Mouse (Mus musculus) retina, adult 2 months (tissue): Measurements from ENCODE around the gene Surf4.
A peak's percentile ranks its signal among the peaks of the same experiment; 100 is the strongest.

ENCODE experiments used
- DNase-seq: peaks from one replicate; pipeline ENCODE4 v3.0.0-alpha.2; 2012; ENCODE audit warnings: low read depth, low spot score

The Surf4 gene

DNA sequence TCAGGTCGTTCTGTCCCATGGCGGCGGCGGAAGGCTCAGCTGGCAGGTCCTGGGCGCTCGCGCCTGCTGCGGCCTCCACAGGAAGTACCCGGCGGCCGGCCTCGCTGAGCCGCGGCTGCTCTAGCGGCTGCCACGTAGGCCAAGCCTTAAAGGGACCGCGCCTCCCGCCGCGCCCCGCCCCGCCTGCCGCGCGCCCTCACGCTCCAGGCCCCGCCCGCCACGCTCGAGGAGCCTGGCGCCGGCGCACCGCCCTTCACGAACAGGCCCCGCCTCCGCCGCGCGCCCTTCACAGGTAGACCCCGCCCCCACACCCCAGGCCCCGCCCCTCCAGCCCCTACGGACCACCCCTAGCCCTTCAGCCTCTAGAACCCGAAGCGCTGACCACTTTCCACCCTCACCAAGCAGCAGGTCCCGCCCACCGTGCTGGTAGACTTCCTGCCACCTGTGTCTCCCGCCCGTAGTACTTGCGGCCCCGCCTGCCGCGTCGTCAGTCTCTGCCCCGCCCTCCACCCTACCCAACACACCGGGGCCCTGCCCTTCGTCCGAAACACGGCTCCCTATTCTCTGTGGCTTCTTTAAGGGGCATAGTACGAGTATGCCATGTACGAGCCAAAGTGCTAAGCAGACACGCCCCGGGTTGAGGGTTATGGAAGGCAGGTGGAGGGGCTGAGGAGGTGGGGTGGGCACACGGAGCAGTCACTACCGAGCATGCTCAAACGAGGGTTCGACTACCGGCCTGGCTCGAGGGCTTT, at the start of gene Surf4, which contains the start of gene Stkld1:
Gene Surf4 (minus strand): TSS at position 625 of the 752 bp plus-strand sequence.
Gene Stkld1 (plus strand): TSS at position 744 of the 752 bp plus-strand sequence.
- peak; percentile 76 for DNase-seq

- no peak for DNase-seq
Measured at GRCm38 (mm10) chr2:26980361-26980760, 46.6 kb upstream of the Surf4 start.

- no peak for DNase-seq
Measured at GRCm38 (mm10) chr2:26973960-26974359, 40.2 kb upstream of the Surf4 start.

GRCm38 (mm10) chr2:26973116-26973515, 39.4 kb upstream of the Surf4 start, which contains the start of gene Adamts13:
Adamts13 (plus strand) TSS chr2:26973416.
- DNase-seq, result no peak

DNA sequence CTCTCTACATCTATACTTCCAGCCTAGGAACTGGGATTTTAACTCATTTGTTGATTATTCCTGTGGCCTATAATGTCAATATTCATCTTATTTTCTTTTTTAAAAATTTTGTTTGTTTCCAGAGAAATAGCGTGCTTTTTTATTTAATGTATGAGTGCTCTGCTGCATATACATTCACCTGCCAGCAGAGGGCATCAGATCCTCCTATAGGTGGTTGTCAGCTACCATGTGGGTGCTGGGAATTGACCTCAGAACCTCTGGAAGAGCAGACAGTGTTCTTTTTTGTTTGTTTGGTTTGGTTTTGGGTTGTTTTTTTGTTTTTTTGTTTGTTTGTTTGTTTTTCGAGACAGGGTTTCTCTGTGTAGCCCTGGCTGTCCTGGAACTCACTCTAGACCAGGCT, 33.5 kb upstream of the Surf4 start:
- DNase-seq, result no peak

DNA sequence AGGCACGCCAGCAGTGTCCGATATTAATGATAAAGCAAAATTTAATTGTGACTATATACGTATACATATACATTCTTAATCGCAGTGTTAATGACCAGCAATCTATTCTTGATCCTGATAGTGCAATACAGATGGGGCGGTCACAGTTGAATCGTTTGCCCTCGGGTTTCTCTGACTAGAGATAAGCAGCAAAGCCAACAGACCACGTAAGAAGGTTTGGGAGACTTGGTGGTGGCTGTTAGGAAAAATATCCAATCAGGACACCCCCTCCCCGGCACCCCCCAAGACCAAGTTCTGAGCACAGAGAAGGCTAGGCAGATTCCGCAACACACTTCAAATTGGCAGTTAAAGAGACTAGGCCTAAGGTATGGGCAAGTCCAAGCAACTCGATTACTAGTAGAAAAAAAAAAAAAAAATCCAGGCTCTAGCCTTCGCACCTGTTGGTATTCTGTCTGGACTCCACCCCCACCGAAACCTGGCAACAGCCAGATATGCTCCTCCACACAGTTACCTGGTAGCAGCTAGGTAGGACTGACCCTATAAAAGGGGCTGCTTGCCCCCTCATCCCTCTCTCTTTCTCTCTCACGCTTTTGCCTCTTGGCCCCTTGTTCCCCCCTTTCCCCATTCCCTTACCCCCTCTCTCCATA, 31.1 kb upstream of the Surf4 start:
- DNase-seq, result no peak

DNA sequence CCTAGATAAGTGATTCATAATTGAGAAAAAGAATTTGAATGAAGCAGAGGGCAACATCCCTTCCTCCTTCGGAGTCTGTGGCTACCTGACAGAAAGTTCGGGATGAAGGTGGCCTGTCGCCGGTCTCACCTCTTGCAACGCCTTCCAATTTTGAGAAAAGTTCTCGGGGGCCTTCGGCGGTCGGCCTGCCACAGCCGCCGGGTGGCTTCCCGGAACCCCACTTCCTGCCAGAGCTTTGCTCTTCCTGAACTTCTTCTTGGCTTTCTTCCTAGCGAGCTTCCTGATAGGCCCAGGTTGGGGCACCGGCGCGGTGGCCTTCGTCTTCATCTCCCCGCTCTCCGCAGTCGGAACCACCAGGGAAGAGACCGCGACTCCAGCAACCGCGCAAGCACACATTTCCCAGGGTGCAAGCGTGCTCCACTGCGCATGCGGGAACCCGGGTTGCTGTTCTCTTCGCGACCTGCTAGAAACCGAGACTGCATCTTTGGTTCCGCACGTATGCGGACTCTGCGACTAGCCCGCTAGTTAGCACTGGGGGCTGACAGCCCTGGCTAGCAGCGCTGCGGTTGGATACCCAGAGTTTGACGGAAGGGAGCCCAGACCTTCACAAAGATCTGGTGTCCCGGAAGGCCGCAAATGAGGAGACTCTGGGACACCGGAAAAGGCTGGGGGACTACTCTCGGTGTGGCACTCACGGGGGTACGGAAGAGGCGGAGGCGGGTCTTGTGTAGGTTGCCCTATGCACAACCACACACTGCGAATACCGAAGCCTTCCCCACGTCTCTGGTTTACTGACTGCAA, 30.4 kb upstream of the Surf4 start, which contains the start of gene Rexo4:
Gene Rexo4 (minus strand): TSS at position 464 of the 801 bp plus-strand sequence.
- DNase-seq, result peak; percentile 92

DNA sequence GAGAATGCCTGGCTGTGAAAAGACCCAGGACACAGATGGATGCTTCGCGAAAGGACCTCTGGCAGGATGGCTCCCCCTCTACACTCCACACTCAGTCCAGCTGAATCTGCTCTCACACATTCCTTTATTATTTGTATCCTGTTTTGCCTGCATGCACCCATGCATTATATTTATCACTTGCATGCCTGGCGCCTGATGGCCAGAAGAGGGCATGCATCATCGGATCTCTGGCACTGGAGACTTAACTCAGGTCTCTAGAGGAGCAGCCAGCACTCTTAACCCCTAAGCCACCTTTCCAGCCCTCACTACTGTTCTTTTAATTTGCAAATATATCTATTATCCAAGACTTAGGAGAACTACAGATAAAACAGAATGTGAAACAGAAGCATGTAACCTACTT, 27.0 kb upstream of the Surf4 start:
- no peak for DNase-seq

DNA sequence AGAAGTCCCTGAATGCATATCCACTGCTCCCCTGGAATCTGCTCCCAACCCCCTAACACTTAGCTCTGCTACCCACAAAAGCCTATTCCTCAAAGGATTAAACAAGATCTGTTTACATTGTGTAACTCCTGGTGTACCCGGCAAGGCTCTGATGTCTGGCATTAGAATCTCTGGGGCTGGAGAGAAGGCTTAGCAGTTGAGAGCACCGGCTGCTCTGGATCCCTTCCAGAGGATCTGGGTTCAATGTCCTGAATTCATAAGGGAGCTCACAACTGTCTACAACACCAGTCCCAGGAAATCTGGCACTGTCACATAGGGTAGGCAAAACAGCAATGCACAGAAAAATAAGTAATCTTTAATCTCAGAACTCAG, 23.7 kb upstream of the Surf4 start:
- DNase-seq, result no peak

DNA sequence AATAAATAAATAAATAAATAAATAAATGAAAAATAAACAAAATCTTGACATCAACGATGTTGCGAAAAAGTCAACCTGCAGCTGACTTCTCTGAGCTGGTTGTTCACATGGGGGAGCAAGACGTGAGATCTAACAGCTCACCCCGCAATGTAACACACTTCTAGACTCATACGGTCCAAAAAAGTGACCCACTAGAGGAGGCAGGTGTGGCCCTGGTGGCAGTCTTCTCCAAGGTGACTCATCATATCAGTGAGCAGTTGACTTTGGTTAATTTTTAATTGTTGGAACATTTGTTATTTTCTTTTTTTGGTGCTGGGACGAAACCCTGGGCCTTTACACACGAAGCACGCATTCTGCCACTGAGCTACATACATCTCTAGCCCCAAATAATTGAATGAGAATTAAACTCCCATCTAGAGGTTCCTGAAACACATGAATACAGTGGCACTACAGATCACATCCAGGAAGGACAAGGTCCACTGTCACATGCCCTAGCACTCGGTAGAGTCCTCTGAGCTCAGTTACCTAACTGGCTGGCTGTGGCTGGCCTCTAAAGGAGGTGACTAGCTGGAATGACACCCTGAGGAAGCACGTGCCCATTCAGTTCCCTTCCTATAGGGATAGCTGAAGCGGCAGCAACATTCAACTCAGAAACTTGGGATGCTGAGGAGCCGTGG, 23.2 kb upstream of the Surf4 start:
- no peak for DNase-seq

- no peak for DNase-seq
Measured at GRCm38 (mm10) chr2:26954735-26955395, 21.1 kb upstream of the Surf4 start.

- DNase-seq, result no peak
Measured at GRCm38 (mm10) chr2:26952866-26953265, 19.1 kb upstream of the Surf4 start.

- no peak for DNase-seq
Measured at GRCm38 (mm10) chr2:26952193-26952592, 18.5 kb upstream of the Surf4 start.

- DNase-seq, result no peak
Measured at GRCm38 (mm10) chr2:26951346-26951905, 17.7 kb upstream of the Surf4 start.

- DNase-seq, result no peak
Measured at GRCm38 (mm10) chr2:26950411-26950810, 16.7 kb upstream of the Surf4 start.

DNA sequence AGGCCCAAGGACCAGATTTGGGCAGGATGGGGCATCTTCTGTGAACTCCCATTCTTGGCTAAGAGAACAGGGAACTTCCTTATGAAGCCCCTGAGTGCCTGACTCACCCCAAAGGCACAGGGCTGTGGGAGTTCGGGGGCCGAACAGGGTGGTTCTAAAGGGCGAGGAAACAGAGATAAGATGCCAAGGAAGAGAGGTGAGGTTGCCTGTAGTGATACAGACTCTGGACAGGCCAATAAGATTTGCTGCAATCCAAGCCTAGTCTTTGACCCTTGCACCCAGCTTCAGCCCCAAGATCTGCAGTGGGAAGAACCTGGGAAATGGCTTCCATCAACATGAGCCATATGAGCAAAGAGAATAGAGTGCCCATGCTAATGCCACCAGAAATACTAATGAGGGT, 9.5 kb upstream of the Surf4 start:
- DNase-seq, result no peak

- no peak for DNase-seq
Measured at GRCm38 (mm10) chr2:26941539-26941938, 7.8 kb upstream of the Surf4 start.

GRCm38 (mm10) chr2:26936425-26936824, 2.7 kb upstream of the Surf4 start:
- no peak for DNase-seq

- no peak for DNase-seq
Measured at GRCm38 (mm10) chr2:26935286-26935685, 1.6 kb upstream of the Surf4 start.

DNA sequence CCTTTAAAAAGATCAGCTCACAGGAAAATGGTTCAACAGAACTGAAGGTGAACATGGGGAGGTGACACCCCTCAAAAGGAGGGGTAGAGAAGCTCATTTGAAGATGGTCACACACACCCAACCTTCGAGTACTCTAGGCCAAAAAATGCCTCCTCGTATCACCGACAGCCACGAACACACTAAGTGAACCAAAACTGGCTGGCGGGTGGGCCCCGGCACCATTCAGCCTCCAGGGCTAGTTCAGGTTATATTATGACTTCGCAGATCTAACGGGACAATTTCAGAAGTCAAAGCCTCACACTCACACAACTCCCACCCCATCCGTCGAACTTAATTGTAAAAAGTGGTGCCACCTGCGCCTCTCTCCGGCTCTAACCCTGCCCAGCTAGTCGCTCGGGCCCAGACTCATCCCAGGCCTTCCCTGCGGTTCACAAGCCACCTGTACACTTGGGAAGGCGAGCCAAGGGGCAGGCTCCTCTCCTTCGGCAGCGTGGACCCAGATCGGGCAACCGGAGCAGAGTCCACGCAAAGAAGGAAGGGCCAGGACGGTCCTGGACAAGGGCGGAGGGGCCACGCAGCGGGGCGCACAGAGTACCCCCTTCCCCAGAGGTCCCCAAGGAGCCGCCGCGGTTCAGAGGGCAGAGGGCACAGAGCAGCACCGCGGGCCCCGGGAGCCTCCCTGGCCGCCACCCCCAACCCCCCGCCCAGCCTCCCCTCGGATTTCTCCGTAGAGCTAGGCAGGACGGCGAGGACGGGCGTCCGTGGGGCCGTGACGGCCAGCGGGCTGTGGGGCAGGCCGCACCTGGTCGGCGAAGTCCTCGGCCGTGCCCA, 1.0 kb downstream of the Surf4 start:
- DNase-seq, result no peak
